Mouse (Mus musculus): ENCODE measurements at regions not wholly inside any gene's neighbourhood (a gene's known extent, or its start where the extent isn't known, plus 50 kb on each side); places are given as distances from the start of the nearest gene placed in this dataset.

DNA sequence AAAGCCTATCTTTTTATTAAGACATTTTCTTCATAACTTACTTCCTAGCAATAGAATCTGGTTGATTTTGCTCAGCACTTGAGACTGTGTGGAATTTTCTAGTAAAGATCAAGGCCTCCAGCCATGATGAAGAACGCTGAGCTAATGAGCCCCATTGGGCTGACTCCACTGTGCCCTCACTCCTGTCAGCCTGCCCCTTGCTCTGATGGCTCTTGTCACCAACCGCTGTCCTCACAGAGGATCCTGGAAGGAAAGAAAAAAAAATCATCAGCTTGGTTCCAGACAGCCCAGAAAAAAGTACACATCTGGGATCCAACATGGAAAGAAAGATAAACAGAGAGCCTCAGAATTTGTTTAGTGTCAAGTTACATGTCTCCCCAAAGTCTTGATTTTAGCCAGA lies 88.2 kb upstream of the L3mbtl4 start:
- Histone ChIP-seq H3K4me2 (ENCODE audit: low read depth) (no peak overlapping the region), H3K27me3 (ENCODE audit: control insufficient read depth, insufficient read depth, low read length) (no peaks in the 10 kb centered on the region), H3K4me3 (ENCODE audit: insufficient read depth in 1 of 2, low read depth in 2 of 2, low read length in 2 of 2) (no peak overlapping the region), H3K36me3 (replicated peaks; ENCODE audit: control insufficient read depth, insufficient read depth, low read depth) (no peaks in the 10 kb centered on the region), H3K4me1 (replicated peaks; ENCODE audit: control insufficient read depth in 2 of 2, insufficient read depth in 2 of 2, low read length in 1 of 2) (no peaks in the 10 kb centered on the region), H3K27ac (no peak overlapping the region), H3K9me3 (ENCODE audit: control insufficient read depth, low read length) (no peaks in the 10 kb centered on the region), H3K9ac (replicated peaks) (no peak overlapping the region)
- DNase-seq (ENCODE audit: low read depth in 3 of 3, low spot score in 3 of 3) (no peak), ATAC-seq (ENCODE audit: insufficient read depth) (no peak)
- no peak for TF ChIP-seq CTCF (IDR thresholded peaks at IDR 0.05; ENCODE audit: low read depth)
- no peak for TF ChIP-seq EP300 (IDR thresholded peaks at IDR 0.05; ENCODE audit: low read depth)
- 54% methylated on average over 2 of the region's 2 CpGs for WGBS (ENCODE audit: insufficient replicate concordance)

DNA sequence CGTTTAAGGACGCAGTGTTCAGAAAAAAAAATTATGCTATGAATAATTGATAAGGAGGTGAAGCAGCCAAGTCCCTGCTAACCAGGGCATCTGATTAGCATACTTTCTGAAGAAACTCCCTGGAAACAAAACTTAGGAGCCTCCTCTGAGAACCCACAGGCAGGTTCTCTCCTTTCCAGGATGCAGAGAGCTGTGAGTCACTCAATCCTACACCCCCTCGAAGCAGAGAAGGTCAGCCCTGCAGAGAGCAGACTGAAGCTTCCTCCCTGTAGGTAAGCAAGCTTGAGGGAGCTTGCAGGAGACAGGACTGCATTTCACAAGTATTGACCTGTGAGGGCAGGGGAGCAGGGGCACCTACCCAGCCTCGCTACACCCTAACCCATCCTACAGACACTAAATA lies 83.7 kb upstream of the L3mbtl4 start:
- no peaks in the 10 kb centered on the region for H3K4me1 ChIP-seq (replicated peaks; ENCODE audit: control insufficient read depth in 2 of 2, insufficient read depth in 2 of 2, low read length in 1 of 2)
- no peak overlapping the region for H3K4me3 ChIP-seq (ENCODE audit: insufficient read depth in 1 of 2, low read depth in 2 of 2, low read length in 2 of 2)
- no peaks in the 10 kb centered on the region for H3K9me3 ChIP-seq (ENCODE audit: control insufficient read depth, low read length)
- no peak overlapping the region for H3K4me2 ChIP-seq (ENCODE audit: low read depth)
- no peaks in the 10 kb centered on the region for H3K27me3 ChIP-seq (ENCODE audit: control insufficient read depth, insufficient read depth, low read length)
- TF ChIP-seq EP300 (IDR thresholded peaks at IDR 0.05; ENCODE audit: low read depth) (no peak), CTCF (IDR thresholded peaks at IDR 0.05; ENCODE audit: low read depth) (no peak)
- no peak overlapping the region for H3K27ac ChIP-seq
- 65% methylated on average over 4 of the region's 4 CpGs for WGBS (ENCODE audit: insufficient replicate concordance)
- DNase-seq (ENCODE audit: low read depth in 3 of 3, low spot score in 3 of 3) (no peak), ATAC-seq (ENCODE audit: insufficient read depth) (no peak)
- no peaks in the 10 kb centered on the region for H3K36me3 ChIP-seq (replicated peaks; ENCODE audit: control insufficient read depth, insufficient read depth, low read depth)
- H3K9ac ChIP-seq (replicated peaks), result no peak overlapping the region

DNA sequence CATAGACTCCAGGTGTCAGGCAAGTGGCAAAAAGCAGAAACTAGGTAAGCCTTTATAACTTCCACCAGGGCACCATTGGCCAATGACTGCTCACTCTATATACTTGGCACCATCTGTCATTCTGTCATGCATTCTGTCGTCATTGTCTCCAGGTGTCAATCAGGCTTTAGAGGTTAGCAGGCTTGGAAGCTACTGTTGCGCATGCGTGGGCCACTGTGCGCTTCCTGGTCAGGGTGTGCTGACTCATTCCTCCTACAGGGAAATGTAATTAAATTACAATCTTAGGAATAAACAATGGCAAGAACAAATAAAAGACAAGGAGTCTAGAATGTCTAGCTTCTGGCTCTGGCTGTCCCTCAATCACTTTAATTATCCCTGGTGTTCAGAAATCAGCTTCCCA lies 68.1 kb upstream of the L3mbtl4 start:
- ATAC-seq (ENCODE audit: insufficient read depth) (no peak), DNase-seq (ENCODE audit: low read depth in 3 of 3, low spot score in 3 of 3) (no peak)
- TF ChIP-seq EP300 (IDR thresholded peaks at IDR 0.05; ENCODE audit: low read depth), result no peak
- TF ChIP-seq CTCF (IDR thresholded peaks at IDR 0.05; ENCODE audit: low read depth), result no peak
- no peaks in the 10 kb centered on the region for H3K27me3 ChIP-seq (ENCODE audit: control insufficient read depth, insufficient read depth, low read length)
- H3K27ac ChIP-seq, result no peak overlapping the region
- H3K4me1 ChIP-seq (replicated peaks; ENCODE audit: control insufficient read depth in 2 of 2, insufficient read depth in 2 of 2, low read length in 1 of 2), result no peaks in the 10 kb centered on the region
- no peaks in the 10 kb centered on the region for H3K36me3 ChIP-seq (replicated peaks; ENCODE audit: control insufficient read depth, insufficient read depth, low read depth)
- 73% methylated on average over 4 of the region's 4 CpGs for whole genome bisulfite sequencing (ENCODE audit: insufficient replicate concordance)
- no peak overlapping the region for H3K4me2 ChIP-seq (ENCODE audit: low read depth)
- H3K9me3 ChIP-seq (ENCODE audit: control insufficient read depth, low read length), result no peaks in the 10 kb centered on the region
- no peak overlapping the region for H3K4me3 ChIP-seq (ENCODE audit: insufficient read depth in 1 of 2, low read depth in 2 of 2, low read length in 2 of 2)
- H3K9ac ChIP-seq (replicated peaks), result no peak overlapping the region

DNA sequence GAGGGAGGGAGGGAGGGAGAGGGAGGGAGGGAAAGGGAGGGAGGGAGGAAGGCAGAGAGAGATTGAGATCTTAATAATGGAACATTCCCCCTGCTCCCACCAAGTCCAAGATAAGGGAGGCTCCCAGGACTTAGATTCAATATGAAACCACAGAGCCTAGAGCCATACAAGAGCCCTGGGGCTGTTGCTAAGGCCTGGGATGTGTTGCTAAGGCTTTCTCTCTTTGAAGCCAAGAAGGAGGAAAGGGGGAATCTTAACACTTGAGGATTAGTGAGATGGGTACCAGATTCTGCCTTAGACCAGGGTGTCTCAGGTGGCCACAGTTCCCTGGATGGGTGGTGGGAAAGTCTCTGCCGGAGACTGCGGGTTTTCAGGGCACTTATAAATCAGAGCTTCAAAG lies 64.8 kb upstream of the L3mbtl4 start:
- Histone ChIP-seq H3K27ac (no peak overlapping the region), H3K4me3 (ENCODE audit: insufficient read depth in 1 of 2, low read depth in 2 of 2, low read length in 2 of 2) (no peak overlapping the region), H3K9ac (replicated peaks) (no peak overlapping the region), H3K36me3 (replicated peaks; ENCODE audit: control insufficient read depth, insufficient read depth, low read depth) (no peaks in the 10 kb centered on the region), H3K4me2 (ENCODE audit: low read depth) (no peak overlapping the region), H3K9me3 (ENCODE audit: control insufficient read depth, low read length) (no peaks in the 10 kb centered on the region), H3K4me1 (replicated peaks; ENCODE audit: control insufficient read depth in 2 of 2, insufficient read depth in 2 of 2, low read length in 1 of 2) (no peaks in the 10 kb centered on the region), H3K27me3 (ENCODE audit: control insufficient read depth, insufficient read depth, low read length) (no peaks in the 10 kb centered on the region)
- ATAC-seq (ENCODE audit: insufficient read depth) (no peak), DNase-seq (ENCODE audit: low read depth in 3 of 3, low spot score in 3 of 3) (no peak)
- no peak for TF ChIP-seq EP300 (IDR thresholded peaks at IDR 0.05; ENCODE audit: low read depth)
- TF ChIP-seq CTCF (IDR thresholded peaks at IDR 0.05; ENCODE audit: low read depth), result no peak
- WGBS (ENCODE audit: insufficient replicate concordance), result 18% methylated on average over 2 of the region's 2 CpGs

DNA sequence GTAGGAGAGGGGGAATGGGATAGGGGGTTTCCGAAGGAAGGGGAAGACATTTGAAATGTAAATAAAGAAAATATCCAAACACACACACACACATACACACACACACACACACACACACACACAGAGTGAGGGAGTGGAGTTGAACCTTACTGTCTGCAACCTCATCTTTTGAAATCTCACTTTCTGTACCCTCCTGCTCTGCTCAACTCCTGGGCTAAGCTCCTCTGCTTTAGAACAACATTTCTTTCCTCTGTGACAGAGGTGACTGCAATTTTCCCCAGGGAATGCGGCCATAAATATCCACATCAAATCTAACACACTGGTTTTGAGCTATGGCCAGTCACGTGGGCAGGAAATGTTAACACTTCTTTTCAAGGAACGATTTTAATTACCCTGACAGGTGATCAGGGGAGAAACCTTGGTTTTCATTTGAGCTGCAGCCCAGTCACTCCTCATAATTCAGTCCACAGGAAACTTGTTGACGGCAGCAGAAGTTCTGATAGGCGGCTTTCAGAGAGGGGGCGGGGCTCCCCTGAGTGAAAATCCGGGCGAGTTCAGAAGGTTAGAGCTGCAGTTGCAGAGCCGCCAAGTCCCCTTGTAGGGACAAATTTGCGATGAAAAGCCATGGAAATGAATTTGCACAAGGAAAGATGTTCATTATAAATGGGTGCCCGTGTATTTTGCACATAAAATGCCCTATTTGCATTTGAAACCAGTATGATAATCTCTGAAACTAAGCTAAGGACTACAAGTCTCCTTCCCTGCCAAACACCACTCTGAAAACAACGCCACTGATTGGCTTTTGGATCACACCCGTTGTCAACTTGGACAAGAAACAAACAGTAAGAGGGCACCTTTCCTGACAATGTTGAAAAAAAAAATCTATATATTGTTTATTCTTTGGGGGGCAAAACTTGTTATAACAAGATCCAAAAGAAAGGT lies 63.0 kb upstream of the L3mbtl4 start:
- Histone ChIP-seq H3K9ac (replicated peaks) (no peak overlapping the region), H3K4me3 (ENCODE audit: insufficient read depth in 1 of 2, low read depth in 2 of 2, low read length in 2 of 2) (no peak overlapping the region), H3K9me3 (ENCODE audit: control insufficient read depth, low read length) (no peaks in the 10 kb centered on the region), H3K4me2 (ENCODE audit: low read depth) (no peak overlapping the region), H3K36me3 (replicated peaks; ENCODE audit: control insufficient read depth, insufficient read depth, low read depth) (no peaks in the 10 kb centered on the region), H3K27ac (no peak overlapping the region), H3K27me3 (ENCODE audit: control insufficient read depth, insufficient read depth, low read length) (no peaks in the 10 kb centered on the region), H3K4me1 (replicated peaks; ENCODE audit: control insufficient read depth in 2 of 2, insufficient read depth in 2 of 2, low read length in 1 of 2) (no peaks in the 10 kb centered on the region)
- 16% methylated on average over 14 of the region's 14 CpGs for WGBS (ENCODE audit: insufficient replicate concordance)
- ATAC-seq (ENCODE audit: insufficient read depth) (no peak), DNase-seq (ENCODE audit: low read depth in 3 of 3, low spot score in 3 of 3) (no peak)
- TF ChIP-seq EP300 (IDR thresholded peaks at IDR 0.05; ENCODE audit: low read depth) (no peak), CTCF (IDR thresholded peaks at IDR 0.05; ENCODE audit: low read depth) (no peak)
